Mouse (Mus musculus) adrenal gland, adult 8-10 months (tissue): Measurements from ENCODE around the gene Taf3. TPM values are rescaled to one million over a fixed set of nuclear protein-coding genes. Genes with fewer than 3 reads are reported as not detected.

Experiments
- DNase-seq: peaks from one replicate; pipeline ENCODE4 v3.0.0; 2022
- total RNA-seq, 4 experiments: library from RNA; stranded (reverse); gene quantifications; 2 replicates each; pipeline ENCODE4 v1.2.4; 2022

Gene Taf3
- total RNA-seq, 4 experiments from 2014 or later, result 11.8 to 12.7 (median 12.4) TPM

DNA sequence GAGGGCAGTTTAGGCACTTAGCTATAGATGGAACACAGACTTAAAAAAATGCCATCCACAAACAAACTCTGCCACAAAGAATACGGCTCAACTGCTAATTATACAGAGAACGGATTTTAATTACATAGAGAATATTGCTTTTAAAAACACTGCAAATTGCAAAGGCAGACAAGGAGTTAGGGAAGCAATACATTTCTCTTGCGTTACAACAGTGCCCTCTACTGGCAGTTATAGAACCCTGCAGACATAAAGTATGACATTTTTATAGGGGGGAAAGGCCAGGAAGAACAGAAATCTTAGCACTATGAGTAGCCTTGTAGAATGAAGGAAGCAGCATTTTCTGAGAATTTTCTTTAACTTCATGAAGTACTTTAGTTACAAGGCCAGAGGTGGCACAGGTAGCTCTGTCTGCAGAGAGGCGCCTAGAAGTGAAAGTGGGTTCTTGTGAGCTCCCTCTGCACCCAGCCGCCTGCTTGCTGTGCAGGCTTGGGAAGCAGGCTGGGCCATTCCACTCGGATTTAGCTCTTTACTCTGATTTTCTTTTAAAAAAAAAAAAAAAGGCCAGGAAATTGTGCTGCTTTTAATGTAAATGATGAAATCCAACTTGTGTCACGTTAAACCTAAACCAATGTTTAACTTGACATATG, 38.0 kb downstream of the Taf3 start:
- no peak for DNase-seq

DNA sequence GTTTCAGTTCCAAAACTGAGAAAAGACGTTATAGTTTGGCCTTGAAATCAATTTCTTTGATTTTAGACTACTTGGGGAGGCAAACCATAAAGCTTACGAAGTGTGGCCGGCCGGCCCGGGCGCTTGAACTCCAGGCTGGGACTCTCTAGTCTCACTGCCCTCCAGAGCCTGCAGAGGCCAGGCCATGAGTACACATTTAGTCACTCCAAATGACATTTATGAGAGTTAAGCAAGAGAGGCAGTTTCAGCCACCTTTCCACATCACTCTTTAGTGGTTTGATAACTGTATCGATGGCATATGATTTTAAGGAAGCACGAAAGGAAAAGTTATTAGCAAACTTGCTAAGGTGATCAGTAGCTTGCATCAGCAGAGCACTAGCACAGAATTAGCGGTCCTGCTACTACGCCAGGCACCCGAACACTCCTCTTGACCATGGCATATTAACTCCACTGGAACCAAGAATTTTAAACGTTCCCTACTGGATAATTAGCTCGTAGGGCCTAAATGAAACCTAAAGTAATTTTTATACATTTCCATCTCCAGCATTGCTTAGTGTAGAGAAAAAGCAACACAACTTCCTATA, 38.6 kb downstream of the Taf3 start:
- peak; percentile 11 for DNase-seq

DNA sequence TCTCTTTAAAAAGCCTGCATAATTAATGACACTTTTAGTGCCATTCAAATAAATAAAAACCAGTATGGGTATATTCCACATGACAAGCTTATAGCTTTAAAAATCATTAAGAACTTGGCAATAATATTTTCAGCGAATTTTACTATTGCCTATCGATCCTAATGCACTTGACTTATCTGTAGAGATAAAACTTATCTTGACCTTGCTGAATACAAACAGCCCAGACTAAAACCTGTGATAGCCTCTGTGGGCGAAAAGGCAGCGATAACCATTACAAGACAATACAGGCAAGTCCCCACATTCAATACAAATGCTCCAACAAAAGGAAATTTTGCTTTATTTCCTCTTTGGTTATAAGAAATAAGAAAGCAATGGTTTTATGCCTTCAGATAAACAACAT, 39.8 kb downstream of the Taf3 start:
- no peak for DNase-seq

DNA sequence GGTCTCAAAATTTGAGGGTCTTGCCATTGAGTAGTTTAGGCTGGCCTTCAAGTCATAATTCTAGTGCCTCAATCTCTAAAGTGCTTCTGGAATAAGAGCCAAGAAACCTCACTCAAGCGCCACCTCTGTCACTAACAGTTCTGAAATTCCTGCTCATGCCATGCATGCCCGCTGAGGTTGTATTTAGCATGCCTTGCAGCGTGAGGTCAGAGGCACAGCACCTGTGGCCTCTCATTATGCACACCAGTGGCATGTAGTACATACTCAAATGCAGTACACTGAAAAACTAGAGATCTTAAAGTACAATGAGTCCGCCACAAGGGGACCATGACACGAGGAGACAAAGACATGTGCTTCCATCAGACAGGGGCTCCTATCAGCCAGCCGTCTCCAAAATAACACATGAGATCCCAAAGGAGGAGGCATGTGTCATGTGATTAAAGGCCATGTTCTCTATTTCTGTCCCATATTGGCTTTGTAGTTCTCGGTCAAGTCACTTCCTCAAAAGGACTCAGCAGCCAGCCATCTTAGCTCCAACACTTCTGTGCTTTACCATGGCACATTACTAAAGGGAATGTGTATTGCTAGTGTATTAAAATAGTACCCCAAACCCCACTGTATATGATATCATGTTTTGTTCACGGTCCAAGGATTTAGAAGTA, 43.3 kb downstream of the Taf3 start:
- no peak for DNase-seq

DNA sequence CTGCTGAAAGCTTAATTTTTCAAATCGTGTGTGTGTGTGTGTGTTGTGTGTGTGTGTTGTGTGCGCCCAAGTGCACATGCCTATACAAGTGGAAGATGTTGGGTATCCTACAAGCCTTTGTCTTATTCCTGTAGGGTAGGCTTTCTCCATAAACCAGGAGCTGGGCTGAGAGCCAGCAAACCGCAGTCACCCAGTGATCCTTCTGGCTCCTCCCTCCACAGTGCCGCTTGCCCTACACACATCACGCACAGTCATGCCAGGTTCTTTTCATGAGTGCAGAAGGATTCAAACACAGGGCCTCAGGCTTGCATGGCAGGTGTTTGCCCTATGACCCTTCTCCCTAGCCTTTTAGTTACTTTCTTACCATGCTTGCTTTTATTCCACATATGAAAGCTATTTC, 45.0 kb downstream of the Taf3 start:
- no peak for DNase-seq

DNA sequence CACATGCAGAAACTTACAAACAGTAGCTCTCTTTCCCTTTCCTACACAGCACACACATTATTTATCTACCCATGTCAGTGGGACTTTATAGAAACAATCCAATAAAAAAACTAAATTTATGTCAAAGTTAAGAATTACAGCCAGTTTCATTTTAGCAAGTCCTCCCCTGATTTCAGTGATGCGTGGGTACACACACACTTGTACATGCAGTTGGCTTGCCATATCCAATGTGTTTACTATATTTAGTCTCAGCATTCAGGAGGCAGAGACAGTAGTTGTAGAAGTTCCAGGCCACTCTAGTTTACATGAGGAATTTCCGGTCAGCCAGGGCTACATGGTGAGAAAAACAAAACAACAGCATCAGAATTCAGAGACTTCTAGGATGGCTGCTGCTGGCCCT, 46.8 kb downstream of the Taf3 start:
- DNase-seq, result no peak

DNA sequence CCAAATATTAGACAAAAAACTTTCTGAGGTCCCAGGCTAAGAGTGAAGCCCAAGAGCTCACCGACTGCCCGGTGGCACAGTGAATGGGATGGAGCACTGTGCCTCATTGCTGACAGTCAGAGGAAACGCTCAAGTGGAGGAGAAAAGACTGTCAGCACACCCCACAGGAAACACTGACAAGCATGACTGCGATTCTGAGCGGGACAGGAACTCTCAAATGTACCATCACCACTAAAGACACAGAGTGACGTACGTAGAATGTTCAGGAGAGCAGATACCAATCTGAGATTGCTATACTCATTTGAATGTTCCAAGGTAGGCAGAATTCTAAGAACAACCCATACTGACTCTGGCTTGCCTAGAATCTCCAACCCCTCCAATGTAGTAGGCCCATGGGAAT, 50.9 kb downstream of the Taf3 start:
- DNase-seq, result no peak

DNA sequence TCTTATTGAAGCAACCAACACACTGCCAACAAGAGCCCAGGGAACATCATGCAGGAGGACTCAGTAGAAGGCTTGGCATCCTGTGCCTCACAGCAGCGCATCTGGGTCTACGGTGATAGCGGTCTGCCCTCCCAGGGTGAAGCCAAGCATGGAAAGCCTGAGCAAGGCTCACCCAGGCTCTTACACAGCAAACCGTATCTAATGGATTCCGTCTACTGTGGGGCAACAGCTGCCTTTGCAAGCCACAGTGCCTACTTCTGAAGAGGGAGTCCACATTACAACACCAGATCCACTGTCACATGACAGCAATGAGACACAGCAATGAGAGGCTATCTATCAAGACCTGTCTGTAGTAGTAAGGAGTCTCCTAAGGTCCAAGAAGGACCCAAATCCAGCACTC, 52.3 kb downstream of the Taf3 start:
- no peak for DNase-seq

DNA sequence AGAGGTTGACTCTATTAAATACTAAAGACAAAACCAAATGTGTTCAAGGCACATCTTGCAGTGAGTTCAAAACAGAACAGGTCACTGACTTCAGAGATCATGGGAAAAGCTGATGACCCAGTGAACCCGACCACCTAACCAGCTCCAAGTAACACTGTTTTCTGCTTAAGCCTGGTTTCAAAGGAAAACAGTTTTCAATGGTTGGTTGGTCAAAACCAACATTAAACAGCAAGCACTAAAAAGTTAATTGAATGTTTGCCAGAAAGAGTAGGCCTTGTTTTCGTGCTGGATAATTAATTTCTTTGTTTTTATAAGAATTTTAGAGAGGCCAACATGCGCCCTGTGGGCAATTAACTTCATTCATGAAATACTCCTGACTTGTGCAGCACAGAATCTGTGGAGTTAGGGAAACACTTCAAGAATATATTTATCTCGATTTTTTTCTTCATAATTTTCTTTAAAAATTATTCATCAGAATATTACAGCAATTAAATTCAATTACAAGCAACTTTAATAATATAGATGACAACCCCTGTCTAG, 57.6 kb downstream of the Taf3 start:
- DNase-seq, result no peak

DNA sequence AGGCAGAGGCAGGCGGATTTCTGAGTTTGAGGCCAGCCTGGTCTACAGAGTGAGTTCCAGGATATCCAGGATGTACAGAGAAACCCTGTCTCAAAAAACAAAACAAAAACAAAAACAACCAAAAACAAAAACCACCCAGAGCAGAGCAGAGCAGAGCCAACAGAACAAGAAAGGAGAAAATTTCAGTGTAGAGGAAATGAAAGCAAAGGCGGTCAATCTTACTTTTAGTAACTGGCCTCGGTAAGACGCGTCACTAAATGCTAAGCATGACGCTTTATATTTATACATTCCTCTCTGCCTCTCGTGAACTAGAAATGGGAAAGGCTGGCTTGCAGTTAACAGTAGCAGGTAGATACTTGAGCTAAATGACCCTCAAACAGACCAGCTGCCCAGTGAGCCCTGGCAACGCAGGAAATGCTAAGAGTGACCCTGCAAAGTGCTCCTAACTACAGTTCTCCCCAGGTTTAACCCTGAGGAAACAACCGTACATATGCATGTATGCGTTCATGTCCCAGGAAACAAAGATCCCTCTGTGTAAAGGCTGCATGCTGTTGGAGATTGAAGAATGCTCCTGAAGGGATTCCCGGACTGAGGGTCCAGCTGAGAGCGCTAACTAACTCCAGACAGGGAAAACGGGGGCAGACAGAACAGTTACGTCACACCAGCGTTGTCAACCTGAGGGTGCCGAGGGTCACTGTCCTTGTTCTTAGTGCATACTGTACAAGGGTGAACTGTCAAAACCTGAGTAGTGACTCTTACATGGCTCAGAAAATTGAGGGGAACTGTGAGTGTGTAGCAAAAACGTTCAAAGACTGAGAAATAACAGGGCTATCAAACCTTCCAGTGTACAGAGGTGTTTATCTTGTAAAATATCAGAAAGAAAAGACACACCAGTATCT, 58.5 kb downstream of the Taf3 start:
- no peak for DNase-seq

DNA sequence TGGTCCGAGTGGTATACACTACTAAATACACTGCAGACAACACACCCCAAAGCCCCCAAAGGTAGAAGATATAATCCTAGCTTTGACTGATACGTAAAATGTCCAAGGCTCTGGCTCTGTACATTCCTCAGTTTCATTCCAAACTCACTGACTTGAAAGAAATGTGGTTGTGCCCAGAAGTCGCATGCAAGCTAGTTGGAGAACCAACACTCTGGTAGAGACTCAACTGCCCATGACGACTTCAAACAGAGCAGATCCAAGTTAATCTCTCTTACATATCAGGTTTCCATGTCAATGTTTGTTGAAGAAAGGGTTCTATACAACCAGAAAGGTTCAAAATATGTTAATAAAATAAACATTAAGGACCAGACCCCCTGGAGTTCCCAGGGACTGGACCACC, 60.1 kb downstream of the Taf3 start:
- no peak for DNase-seq

DNA sequence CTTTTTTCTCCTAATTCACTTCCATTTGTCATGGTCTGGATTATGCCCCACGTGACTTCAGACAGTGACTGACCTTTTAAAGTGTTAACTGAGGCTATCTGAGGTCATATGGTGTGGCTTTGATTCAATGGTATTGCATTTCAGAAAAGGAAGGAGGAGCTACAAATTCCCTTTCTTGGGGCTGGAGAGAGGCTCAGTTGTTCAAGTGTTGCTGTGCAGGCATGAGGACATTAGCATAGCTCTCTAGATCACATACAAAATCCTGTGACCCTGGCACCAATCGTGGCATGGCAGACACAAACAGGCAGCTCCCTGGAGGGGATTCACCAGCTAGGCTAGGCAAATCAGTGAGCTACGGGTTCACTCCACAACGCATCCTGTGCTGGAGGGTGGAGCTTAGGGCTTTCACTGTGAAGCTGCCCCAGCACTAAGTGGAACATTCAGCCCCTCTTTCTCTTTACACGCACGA, 62.4 kb downstream of the Taf3 start:
- no peak for DNase-seq

DNA sequence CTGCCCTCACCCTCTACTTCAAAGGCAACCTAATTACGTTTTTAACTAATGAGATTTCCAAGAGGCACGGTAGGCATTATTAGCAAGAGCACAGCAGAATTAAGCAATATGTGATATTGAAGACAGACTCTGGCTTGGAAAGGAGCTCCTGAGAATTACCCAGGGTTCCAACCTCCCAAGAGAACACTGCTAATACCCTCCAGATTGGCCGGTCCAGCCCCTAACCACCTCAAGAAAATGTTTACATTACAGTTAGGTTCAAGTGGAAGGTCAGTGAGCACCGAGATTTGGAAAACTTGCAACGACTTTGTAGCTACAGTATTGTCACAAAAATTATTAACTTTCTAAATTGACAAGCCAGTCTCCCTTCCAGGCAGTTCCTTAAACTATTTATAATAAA, 66.0 kb downstream of the Taf3 start:
- no peak for DNase-seq

DNA sequence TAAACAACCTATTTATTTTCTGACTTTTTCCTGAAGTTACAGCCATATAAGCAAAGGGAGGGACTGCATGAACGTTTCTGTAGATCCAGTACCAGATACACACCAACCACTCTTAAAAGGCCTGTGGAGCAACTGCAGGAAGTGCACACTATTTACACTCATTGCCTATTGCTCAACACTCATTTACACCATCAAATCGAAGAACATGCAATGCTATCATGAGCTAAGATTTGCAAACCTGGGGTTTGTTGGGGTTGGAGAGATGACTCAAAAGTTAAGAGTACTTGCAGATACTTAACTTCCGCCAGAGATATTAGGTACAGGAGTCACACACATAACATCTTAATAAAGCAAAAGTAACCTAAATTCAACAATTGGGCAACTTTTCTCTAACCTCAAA, 76.5 kb downstream of the Taf3 start:
- DNase-seq, result no peak

DNA sequence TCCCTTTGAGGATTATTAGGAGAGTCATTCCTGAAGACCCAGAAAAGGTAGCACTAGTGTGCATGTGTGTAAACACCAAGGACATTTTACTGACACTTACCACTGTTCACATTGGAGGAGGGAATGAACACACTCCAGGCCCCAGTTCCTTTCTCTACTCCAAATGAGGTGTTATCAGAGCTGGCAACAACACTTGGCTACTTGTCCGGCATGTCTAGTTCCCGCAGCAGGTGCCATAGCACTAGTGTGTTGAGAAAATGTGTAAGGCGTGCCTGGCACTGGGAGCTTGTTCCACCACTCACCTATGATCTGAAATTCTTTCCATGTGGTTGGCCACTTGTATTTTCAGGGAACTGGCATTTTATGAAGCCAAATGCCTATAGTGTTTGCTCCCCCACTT, 77.8 kb downstream of the Taf3 start:
- DNase-seq, result no peak

DNA sequence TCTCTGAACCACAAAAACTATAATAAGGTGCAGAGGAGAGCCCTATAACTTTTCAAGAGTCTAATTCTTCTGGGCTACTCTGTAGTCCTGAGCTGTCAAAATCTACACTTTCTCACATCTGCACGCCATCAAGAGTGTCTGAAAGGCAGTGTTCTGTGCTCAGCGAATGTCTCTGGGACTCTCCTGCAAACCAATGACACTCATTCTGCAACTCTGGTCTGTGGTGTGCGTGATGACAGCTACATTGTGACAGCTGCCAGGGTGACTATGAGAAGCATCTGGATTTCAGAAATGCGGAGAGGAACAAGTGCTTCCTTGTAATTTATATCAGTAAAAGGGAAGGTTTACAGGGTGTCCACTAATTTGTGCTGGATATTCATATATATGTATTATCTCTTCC, 78.2 kb downstream of the Taf3 start:
- no peak for DNase-seq

DNA sequence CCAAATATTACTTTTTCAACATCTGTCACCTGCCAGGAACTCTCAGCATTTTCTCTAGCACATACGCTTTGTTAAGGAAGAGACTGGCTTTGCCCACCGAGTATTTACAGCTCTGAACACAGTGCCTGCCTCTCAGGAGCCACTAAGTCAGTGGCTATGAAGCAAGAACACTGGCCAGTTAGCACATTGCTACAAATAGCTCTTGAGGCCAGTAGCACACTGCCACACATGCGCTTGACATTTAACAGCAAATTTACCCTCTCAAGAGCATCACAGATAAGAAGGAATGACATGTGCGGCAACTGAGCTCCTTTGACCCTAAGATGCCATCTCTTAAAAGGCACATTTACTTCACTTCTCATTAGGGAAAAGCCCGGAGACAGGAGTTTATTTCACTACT, 78.7 kb downstream of the Taf3 start:
- no peak for DNase-seq

DNA sequence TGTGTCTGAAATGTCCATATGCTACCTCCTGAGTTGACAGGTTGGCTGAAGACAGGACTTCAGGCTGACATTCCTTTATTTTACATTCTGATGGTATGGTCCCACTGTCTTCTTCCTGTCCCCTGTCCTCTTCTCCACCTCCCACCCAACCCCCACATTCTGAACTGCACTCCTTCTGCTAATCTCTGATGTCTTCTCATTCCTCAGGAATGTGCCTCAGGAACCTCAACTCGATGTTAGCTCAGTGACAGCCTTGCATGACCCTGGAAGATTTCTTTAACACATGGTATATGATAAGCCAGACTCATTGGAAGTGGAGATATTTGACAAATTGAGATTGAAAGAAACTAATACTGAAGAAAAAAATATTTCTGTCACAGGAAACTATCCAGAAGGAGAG, 81.8 kb downstream of the Taf3 start:
- DNase-seq, result no peak

DNA sequence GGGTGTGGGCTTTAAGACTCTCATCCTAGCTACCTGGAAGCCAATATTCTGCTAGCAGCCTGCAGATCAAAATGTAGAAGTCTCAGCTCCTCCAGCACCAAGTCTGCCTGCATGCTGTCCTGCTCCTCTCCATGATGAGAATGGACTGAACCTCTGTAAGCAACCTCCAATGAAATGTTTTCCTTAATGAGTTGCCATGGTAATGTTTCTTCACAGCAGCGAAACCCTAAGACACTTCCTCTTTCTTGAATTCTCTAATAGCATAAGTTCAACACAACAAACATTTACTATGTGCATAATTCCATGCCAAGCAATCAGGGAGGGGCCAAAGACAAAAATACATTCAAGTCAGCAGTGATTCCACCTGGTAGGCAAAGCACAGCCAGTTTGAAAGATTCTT, 82.8 kb downstream of the Taf3 start:
- no peak for DNase-seq

DNA sequence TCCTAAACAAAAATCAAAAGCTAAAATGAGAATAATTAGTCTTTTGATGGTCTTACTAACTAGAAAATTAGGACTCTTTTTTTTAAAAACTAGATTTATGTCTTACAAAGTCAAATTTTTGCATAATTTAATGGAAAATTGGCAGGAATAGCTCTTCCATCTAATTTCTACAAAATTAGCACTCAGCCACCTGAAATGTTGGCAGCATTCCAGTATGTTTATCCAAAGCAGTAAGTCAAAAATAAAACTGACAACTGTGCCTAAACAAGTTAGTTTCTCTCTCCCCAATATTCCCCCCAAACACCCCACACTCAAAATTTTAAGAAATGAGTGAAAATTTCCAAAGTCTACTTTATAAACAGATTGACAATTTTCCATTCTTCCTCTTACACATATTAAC, 85.5 kb downstream of the Taf3 start:
- no peak for DNase-seq

DNA sequence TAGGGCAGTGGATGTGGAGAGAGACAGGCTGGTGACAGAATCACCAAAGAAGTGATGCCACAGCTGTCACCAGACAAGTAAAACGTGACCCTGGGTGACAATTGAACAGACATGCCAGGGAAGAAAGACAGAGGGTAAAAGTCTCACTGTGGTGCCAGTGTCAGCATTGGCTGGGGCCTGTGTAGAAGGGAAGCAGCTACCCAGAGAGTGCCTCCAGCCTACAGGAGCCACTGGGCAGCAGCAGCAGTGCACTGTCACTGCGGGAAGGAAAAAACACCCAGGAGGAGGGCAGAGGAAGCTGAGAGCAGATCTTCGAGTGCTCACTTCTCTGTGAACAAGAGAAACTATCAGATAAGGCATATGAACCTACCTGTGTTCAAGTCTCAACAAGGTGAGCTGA, 86.7 kb downstream of the Taf3 start:
- DNase-seq, result no peak

DNA sequence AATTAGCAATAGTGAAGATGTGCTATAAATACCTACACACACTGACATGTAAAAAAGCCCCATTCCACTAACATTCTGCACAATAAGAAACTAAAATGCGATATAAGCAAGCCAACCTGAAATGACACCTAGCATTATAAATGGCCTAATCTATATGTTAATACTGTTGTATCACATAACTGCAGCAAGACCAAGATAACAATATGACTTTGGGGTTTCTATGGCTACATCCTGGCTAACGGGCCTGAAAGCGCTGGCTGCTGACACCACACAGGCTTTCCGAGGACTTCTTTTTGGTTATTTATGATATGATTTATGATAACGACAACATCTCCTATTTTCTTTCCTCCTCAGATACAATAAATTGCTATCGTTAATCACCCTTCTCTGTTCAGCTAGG, 90.4 kb downstream of the Taf3 start:
- DNase-seq, result no peak

DNA sequence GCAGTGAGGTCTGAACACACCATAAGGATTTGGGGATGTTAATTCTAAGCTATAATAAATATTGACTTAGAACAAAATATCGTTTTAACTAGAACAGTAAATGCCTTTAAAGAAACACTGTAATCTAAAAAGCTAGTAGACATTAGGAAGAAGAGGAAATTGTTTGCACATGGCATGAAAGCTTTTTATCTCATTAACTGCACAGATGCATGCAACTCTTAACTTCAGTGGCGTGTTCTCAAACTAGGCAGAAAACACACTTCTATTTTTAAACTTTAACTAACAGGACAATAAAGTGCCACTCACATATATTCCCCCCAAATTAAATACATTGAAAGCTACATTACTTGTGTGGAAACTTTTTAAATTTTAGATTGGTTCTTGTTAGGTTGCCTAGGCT, 91.8 kb downstream of the Taf3 start:
- DNase-seq, result no peak
